Mouse (Mus musculus) adrenal gland, postnatal 36 days (tissue): Measurements from ENCODE around the gene Cst3. TPM values are rescaled to one million over a fixed set of nuclear protein-coding genes. Genes with fewer than 3 reads are reported as not detected.

Experiments used
- DNase-seq, 2 experiments: peaks; one replicate each; pipeline ENCODE4 v3.0.0; 2021; ENCODE audit warnings: mixed read lengths in 1 of 2
- long read RNA-seq, 2 experiments: library from polyadenylated mRNA; stranded (forward); transcript quantifications; one replicate each; pipeline ENCODE4 v2.0.0; 2021; ENCODE audit warnings: borderline sequencing depth in 2 of 2
- total RNA-seq, 2 experiments: library from RNA; stranded (reverse); gene quantifications; 2 replicates each; pipeline ENCODE4 v1.2.3; 2021

Gene Cst3
- total RNA-seq: 100 to 1,000 TPM; 740 to 871 TPM
- long read RNA-seq, experiment 1, transcript Cst3-201 (3 exons, 860 nt): major isoform, 924 of 1,017 reads
- long read RNA-seq, experiment 1, partial matches to known transcripts: 24 of 1,017 reads
- long read RNA-seq, experiment 1, other reads (novel, unspliced or antisense): 68 of 1,017 reads
- long read RNA-seq, experiment 2, transcript Cst3-201 (3 exons, 860 nt): major isoform, 459 of 468 reads
- long read RNA-seq, experiment 2, partial matches to known transcripts: 9 of 468 reads
- long read RNA-seq, experiment 2, other reads (novel, unspliced or antisense): 0 of 468 reads

DNA sequence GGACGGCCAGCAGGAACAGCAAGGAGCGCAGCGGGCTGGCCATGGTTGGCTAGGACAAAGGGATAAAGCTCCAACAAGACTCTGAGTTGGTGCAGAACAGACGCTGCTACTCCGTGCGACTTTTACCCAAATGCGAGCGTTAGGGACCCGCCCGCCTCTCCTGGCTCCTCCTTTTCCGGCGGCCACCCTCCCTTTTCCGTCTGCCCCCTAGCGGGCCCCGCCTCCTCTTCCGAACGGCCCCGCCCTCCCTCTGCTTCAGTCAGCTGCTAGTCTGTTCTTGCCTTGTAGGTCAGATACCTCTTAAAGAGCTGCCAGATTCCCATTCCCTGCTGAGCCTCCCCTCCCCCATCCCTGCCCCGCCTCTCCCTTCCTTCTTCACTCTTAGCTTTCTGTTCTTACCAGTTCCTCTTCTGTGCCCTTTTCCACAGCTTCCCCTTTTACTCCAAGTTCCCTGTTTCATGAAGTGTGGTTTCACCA is at the start of gene Cst3:
Gene Cst3 (minus strand): TSS at position 358 of the 477 bp plus-strand sequence.
- peak; percentile 96 to 97 for DNase-seq

DNA sequence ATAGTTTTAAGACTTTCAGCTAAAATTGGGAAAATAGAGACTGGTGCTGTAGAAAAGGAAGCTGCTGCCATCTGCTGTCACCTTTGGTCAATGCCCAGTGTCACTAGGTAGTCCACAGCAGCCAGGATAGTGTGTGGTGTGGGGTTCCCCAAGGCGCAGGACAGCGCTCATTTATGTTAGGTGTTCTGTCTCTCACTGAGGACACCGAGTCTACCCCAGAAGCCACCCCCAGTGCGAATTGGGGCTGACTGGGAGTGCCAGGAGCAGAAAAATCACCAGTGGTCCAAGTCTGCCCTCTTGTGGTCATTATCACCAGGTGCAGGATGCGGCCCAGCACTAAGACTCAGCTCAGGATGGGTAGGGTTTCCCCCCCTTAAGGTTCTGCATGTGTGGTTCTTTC is 26.8 kb upstream of the Cst3 start:
- DNase-seq: peak; percentile 66 to 73

DNA sequence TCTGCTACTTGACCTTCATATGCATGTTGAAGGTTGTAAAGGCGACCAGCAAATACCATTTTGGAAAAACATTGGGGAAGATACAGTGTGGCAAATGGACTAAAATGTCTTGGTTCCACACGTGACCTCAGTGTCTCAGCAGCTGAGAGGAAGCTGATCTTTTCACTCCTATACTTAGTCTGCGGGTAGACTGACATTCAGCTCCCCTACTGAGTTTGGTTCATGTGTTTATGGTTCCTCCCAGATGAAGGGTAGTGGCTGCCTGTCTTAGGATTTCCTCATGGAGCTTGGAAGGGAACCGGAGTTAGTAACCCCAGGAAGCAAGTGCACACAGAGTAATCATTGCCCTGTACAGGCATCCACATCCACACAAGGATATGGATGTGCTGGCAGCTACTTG is 24.8 kb upstream of the Cst3 start:
- no peak for DNase-seq

DNA sequence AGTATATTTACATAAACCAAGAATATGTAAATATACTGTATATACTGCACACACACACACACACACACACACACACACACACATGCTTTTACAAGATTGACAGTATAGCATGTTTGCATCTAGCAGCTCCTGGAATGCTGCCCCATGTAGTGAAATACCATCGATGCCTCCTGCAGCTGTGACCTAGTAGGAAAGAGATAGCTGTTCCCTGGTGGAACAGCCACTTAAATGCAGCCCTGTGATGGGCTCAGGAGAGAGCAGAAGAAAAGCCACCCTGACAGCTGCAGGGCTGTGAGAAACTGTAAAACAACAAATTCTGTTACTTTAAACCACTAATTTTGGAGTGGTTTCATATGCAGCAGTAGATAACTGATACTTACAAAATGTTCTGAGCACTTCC is 20.7 kb upstream of the Cst3 start:
- no peak for DNase-seq

DNA sequence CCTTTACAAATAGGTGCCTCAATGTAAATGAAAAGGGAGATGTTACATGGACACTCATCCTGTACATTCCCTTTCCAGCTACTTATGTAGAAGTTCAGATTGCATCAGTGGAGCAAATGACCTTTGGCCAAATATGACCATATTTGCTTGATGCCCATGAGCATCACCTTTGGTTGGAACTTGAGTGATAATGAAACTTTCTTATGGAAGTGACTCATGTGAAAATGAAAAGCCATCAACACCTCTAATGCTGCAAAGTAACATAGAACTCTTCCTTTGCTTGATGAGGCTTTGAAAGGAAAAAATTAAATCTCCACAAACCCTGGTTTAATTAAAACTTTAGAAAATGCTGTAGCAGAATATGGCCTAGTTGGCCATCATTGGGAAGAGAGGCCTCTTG is 17.6 kb upstream of the Cst3 start:
- no peak for DNase-seq

DNA sequence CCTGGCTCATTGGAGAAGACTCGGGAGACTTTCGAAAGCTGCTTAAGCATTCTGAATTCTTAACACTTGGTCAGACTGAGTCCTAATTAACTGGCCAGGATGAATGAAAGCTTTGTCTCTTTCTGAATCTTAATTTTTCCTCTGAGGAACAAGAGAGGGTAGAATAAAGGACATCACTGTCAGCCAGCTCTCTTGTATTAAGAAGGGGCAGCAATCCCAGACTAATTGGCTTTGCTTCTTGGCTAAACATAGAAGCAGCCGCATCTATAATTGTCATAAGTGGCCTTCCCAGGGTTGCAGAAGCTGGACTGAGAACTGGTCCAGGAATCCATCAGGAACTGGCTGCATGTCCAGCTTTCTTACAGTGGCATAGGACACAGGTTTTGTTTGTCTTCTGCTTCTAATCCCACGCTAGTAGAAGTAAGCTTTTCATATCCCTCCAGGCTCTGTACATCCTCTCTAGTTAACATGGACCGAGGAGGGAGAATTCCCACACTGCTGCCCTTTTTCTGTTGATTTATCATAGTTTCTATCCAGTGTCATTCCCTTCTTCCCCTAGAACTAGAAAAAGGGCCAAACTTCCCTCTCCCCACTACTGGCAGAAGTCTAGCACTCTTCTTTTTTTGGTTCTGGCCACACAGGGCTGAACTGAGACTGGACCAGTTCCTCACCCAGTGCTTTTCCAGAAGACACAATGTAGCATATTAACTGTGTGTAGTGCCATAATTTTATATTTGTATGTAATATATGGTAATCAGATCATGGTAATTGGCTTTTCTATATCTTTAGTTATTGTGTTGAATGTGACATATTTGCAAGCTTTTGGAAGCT is 14.7 kb upstream of the Cst3 start:
- DNase-seq: no peak

DNA sequence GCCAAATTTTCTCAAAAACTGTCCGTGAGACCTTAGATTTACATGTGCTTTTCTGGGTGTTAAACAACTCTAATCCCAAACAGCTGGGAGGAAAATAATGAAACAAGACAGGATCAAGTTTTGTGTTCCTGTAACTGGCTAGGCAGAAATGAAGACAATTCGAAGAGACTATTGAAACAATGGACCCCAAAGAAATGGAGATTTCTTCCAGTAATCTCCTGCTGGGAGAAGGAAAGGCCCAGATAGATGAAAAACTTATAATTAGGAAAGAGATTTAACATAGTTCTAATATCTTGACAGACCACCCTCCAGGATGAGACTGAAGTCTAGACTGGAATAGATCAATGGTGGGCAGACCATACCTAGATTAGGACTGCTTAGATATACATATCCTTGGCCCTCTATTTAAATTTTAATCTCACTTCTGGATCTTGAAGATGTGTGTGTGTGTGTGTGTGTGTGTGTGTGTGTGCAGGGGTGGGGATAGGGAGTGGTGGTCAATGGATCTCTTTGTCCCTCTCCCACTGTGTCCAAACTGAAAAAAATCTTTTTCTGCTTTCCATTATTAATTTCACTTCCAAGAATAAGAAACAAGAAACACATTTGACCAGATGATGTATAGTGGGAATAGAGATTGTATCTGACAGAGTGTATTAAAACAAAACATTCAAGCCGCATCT is 14.0 kb upstream of the Cst3 start:
- no peak for DNase-seq

DNA sequence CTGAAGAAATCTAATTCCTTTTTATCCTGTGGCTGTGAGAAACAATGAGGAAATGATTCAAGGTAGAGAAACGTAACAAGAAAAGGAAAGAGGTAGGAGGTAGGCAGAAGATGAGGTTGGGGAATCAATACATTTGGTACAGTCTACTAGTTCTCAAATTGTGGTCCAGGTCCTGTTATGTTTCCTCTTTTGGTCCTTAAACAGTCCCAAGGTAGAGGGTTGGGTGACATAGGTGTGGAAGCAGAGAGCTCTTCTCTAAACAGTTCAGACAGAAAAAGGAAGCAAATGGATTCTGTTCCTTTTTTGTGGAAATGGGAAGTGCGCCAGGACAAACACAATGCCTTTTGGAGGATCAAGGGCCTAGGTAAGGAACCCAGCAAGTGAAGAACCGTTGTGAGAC is 13.4 kb upstream of the Cst3 start:
- no peak for DNase-seq

DNA sequence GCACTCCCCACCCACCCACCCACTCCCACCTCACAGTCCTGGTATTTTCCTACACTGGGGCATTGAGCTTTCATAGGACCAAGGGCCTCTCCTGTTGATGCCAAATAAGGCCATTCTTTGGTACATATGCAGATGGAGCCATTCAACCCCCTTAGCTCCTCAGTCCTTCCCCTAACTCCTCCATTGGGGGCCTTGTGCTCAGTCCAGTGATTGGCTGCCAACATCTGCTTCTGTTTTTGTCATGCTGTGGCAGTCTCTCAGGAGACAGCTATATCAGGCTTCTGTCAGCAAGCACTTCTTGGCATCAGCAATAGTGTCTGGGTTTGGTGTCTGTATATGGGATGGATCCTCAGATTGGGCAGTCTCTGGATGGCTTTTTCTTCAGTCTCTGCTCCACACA is 9.2 kb upstream of the Cst3 start:
- no peak for DNase-seq

DNA sequence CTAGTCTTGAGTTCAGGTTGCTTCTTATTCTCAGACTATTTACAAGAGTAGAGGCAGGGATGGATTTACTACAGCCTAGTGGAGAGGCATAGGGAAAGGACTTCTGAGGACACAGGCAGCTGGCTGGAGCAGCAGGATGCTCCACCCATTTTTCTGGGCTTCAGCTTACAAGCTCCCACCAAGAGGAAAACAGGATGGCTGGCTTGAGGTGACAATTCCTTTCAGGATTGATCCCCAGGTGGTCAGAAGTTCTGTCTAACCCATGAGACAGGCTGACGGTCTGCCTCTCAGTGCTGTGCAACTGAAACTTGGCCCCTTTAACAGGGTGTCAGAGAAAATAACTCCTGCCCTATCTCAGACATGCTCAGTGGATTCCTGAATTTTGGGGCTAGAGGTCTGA is 3.7 kb upstream of the Cst3 start:
- no peak for DNase-seq

DNA sequence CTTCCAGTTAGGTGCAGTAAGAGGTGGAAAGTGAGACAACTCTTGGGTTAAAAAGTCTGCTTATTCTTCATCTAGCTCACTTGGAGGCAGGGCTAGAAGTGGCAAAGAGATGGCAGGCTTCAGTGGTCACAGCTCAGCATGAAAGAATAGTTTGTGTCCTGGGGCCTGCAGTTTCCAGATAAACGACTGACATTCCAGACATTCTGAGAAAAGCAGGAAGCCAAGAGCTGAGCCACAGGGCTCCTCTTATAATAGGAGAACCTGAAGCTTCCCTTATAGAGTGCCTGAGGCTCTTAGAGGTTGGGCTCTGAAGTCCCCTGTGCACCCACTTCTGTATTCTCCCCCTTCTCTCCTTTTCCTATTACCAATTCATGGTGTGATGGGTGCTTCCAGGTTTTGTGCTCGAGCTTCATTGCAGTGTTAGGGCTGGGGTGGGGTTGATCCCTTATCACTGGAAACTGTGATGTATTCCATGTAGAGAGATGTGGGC is 3.2 kb upstream of the Cst3 start:
- no peak for DNase-seq

DNA sequence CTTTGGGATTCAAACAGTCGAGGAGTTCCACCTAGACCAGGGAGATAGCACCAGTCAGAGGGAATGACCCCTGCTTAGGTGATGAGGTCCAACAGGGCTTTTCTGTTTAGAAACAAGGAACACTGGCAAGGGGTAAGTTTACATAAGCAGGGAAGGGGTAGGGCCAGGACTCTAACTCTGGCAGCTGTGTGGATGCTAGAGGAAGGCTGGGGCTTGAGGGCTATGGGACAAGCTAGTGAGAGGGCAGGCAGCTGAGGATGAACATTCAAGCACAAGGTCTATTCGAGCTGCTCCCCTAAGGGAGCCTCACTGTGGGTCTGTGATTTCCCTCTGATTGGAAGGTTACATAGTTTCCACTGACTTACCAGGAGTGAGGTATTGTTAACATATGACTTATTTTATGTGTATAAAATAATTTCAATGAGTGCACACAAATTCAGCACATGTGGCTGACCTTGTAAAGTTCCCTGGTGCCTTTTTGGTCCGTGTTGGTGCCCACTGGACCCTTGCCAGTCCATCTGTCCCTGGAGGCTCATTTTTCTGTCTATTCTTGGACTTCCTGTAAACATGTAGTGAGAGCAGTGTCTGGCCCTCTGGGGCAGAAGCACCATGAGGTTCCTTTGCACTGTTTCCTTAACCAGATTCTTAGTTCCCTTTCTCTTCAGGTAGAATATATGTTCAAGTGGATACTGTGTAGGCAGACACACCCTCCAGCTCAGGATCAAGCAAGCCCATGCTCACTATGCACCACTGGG is 1.7 kb upstream of the Cst3 start:
- DNase-seq: peak; percentile 54 to 74

DNA sequence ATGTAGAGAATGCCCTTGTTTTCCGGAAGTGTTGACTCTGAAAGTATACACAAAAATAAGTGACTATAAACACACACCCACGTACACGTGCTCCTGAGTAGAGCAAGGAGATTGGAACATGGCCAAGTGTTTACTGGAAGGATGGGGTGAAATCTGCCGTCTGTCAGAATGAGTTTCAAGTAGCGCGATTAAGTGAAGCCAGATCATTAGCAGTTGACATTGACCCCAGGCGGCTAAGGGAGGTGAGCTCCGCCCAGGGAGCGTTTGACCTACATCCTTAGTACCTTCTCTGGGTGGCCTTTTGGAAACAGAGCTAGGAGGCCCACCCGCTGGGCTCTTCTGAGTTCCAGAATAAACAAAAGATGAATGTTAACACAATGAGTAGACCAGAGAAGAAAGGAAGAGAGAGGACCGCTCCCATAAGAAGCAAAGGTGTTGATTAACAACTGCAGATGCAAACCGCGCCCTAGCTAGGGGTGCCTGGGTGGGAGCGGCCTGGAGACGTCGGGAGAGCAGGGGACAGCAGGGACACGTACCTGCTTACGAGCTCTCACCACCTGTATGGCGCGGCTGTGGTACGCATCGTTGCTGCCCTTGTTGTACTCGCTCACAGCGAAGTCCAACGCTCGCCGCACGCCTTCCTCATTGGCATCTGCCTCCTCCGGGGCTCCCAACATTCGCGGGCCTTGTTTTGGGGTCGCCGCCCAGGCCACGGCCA is 716 bp downstream of the Cst3 start:
- peak; percentile 46 for DNase-seq

DNA sequence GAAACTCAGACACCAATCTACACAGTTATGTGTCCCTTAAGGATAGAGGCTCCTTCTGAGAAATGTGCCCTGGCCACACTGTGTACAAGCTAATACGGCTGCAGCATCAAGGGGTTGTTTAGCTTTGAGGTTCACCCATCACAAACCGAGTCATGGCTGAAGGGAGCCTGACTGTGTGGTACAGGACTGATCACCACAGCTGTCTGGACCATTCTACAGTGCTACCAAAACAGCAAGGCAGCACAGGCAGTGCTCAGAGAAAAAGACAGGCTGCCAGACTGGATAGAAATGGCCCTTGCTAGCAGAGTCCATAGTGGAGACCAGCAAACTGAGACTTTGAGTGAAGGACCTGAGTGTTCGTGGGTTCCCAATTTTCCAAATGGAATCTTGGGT is 1.3 kb downstream of the Cst3 start:
- DNase-seq: no peak

DNA sequence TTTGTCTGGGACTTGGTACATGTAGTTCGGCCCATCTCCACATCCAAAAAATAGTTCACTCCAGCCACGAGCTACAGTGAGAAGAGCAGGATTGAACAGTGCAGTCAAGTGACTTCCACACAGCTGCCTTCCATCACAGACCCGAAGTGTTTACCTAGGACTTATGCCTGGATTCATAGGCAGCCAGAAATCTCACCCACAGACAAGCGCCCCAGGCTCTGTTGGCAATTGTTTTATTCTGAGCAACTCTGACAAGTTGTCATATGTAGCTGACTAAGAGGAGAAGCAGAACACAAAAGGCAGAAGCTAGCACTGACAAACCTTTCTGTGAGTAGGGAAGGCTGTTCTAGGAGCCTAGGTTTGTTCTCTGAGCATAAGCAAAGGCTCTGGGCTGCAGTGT is 2.6 kb downstream of the Cst3 start:
- no peak for DNase-seq

DNA sequence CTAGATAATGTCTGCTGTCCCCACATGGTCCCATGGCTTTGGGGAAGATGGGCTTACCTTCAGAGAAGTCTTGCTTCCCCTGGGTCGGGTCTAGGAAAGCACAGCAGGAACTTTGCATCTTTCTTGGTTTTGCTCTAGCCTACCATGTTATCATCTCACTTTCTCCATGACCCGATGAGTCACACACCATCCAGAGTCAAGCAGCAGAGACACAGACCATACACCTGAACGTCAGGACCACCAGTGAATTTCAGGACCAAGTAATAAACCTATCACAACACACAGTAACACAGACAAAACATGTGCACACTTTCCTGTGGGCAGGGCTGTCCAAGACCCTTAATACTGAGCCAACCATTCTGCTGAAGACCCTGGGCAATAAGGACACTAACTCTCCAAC is 5.0 kb downstream of the Cst3 start:
- no peak for DNase-seq

DNA sequence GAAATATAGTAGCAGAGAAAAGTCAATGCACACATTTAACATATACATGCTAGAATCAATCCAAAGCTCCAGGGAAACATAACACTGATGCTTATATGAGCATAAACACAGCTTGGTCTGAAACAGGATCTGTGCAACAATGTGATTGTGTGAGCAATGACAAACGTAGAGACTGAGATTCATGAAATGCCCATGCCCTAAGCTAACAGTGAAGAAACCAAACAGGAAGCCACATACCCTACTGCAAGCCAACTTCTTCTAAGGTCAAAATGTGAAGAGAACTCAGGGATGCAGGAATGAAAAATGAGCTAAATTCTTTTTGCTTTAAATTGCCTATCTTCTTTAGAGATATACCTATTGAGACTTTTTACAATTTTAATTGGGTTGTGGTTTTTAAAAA is 6.5 kb downstream of the Cst3 start:
- no peak for DNase-seq

DNA sequence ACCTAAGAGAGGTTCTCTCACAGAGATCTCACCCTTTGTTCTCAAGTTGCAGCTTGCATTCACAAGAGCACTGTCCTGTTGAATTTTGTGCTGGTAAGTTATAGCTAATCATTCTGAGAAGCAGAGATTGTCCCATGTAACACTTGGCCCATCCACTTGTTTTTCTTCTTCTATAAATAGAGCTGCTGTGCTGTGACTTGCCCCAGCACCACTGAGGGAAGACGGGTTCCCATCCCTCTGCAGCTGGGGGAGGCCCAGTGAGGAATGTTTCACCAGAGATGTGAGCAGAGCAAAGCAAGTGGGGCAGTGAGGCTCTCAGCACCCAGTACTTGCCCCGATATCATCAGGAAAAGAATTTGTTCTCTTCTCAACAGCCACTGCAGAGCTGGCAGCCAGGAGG is 10.5 kb downstream of the Cst3 start, which contains the start of gene 9230104L09Rik:
Gene 9230104L09Rik (minus strand): TSS at position 73 of the 400 bp plus-strand sequence.
- DNase-seq: peak in 1 of 2 experiments; percentile 10

DNA sequence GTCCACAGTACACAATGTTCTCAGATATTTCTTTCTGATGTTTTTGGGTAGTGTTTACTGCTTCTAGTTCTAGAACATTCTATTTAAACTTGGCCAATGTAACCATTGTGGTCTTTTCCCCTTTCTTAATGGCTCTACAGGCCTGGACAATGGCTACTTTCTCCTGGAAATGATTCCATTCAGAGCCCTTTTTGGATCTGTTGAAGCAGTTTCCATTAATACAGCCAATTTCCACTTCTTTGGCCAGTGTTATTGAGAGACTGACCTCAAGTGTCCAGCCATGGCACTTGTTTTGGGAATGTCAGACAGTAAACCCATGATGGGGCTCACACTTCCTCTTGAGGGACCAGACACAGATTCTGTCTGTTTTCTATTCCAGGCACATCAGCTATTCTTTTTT is 13.8 kb downstream of the Cst3 start:
- no peak for DNase-seq

DNA sequence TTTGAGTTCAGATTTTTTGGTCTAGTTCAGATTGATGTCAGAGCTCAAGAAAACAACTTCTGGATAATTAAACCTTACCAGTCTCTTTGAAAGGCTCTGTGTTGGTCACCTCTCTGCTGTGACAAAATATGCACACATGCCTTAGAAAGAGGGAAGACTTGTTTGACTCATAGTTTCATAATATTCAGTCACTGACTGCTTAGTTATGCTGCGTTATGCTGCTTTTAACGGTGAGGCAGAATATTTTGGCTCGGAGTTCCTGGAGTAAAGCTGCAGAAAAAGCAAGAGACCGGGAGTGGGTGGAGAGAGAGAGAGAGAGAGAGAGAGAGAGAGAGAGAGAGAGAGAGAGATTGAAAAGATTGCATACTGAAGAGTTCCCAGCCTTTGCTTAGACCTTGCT is 14.5 kb downstream of the Cst3 start:
- DNase-seq: no peak

DNA sequence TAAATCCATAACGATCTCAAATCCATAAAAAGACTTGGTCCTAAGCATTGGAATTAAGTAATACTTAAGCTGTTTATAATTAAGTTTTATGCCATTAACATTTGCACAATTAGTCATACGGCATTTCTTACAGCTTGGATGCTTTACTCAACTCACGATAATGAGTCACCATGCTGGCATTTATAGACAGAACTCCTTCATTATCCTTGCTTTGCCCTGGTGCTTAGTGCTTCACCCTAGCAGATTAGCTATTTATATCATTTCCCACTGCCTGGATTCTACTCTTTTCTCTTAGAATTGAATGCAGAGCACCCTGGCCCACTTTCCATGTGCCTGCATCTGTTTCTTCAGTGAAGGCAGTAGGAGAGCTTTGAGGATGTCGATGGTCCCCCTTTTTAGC is 18.0 kb downstream of the Cst3 start:
- DNase-seq: no peak
